Mouse (Mus musculus) forebrain, embryonic 12.5 days (tissue): ENCODE measurements at regions not wholly inside any gene's neighbourhood (a gene's known extent, or its start where the extent isn't known, plus 50 kb on each side); places are given as distances from the start of the nearest gene placed in this dataset.

Experiments
- ATAC-seq: fragments of 200-750 bp; cut with Nextera tagmentation; 2 replicates; pipeline ENCODE4 v1.8.0; 2017; ENCODE audit warnings: moderate TSS enrichment; ENCODE audit not compliant: low FRiP score
- H3K27ac ChIP-seq: fragments of 300-500 bp; sonication (generic); 2 replicates; pipeline ENCODE4 v1.5.1; 2016; ENCODE audit warnings: mild to moderate bottlenecking
- H3K27me3 ChIP-seq: fragments of 300-500 bp; sonication (generic); 2 replicates; pipeline ENCODE4 v1.6.1; 2016; ENCODE audit warnings: mild to moderate bottlenecking
- H3K36me3 ChIP-seq: fragments of 300-500 bp; sonication (generic); replicated peaks from 2 replicates; pipeline ENCODE4 v1.6.1; 2016; ENCODE audit warnings: mild to moderate bottlenecking
- H3K4me1 ChIP-seq: fragments of 300-500 bp; sonication (generic); 2 replicates; pipeline ENCODE4 v1.6.1; 2016
- H3K4me2 ChIP-seq: fragments of 300-500 bp; sonication (generic); 2 replicates; pipeline ENCODE4 v1.6.1; 2016; ENCODE audit warnings: mild to moderate bottlenecking, moderate library complexity
- H3K4me3 ChIP-seq: fragments of 300-500 bp; sonication (generic); replicated peaks from 2 replicates; pipeline ENCODE4 v1.5.1; 2016; ENCODE audit warnings: mild to moderate bottlenecking
- H3K9ac ChIP-seq: fragments of 300-500 bp; sonication (generic); 2 replicates; pipeline ENCODE4 v1.6.1; 2016; ENCODE audit warnings: mild to moderate bottlenecking
- H3K9me3 ChIP-seq: fragments of 300-500 bp; sonication (generic); 2 replicates; pipeline ENCODE4 v1.6.1; 2016
- WGBS: fragments of 180-500 bp; shearing (Covaris S2); methylation state at CpG from one replicate; pipeline ENCODE4 v1.1.7; 2016; 5-methylcytosine and 5-hydroxymethylcytosine counted together

- 94% methylated on average over 7 of the region's 7 CpGs for WGBS
- H3K4me2 ChIP-seq, result no peak overlapping the region
These were observed 153.6 kb downstream of the Sptssa start for GRCm38 (mm10) chr12:54502775-54503174.

GRCm38 (mm10) chr12:54499963-54500362 lies 156.4 kb downstream of the Sptssa start:
- H3K36me3 ChIP-seq, result no peaks in the 10 kb centered on the region
- H3K27ac ChIP-seq, result no peak overlapping the region
- no peak for ATAC-seq
- H3K9me3 ChIP-seq, result no peaks in the 10 kb centered on the region
- H3K4me3 ChIP-seq, result no peak overlapping the region
- H3K4me1 ChIP-seq, result peaks cover 2% of the 10 kb centered on the region; the same call in 1 of the 2 replicates
- H3K27me3 ChIP-seq, result no peaks in the 10 kb centered on the region
- WGBS, result 85% methylated on average over 3 of the region's 3 CpGs
- H3K9ac ChIP-seq, result no peak overlapping the region
- no peak overlapping the region for H3K4me2 ChIP-seq

More at GRCm38 (mm10) chr12:54502775-54503174, 153.6 kb downstream of the Sptssa start:
- no peak overlapping the region for H3K4me3 ChIP-seq
- no peak for ATAC-seq
- no peaks in the 10 kb centered on the region for H3K9me3 ChIP-seq
- H3K27me3 ChIP-seq, result no peaks in the 10 kb centered on the region
- no peaks in the 10 kb centered on the region for H3K36me3 ChIP-seq
- H3K4me1 ChIP-seq, result peaks cover 2% of the 10 kb centered on the region; the same call in 1 of the 2 replicates
- no peak overlapping the region for H3K9ac ChIP-seq
- H3K27ac ChIP-seq, result no peak overlapping the region

- Histone ChIP-seq H3K36me3 (no peaks in the 10 kb centered on the region), H3K9ac (no peak overlapping the region), H3K27ac (no peak overlapping the region), H3K4me3 (no peak overlapping the region), H3K4me1 (no peaks in the 10 kb centered on the region; the same call in 1 of the 2 replicates), H3K9me3 (no peaks in the 10 kb centered on the region), H3K4me2 (no peak overlapping the region), H3K27me3 (peaks cover 8% of the 10 kb centered on the region; the same call in 1 of the 2 replicates)
- whole genome bisulfite sequencing, result 79% methylated on average over 4 of the region's 4 CpGs
- no peak for ATAC-seq
These were observed 160.5 kb downstream of the Sptssa start for GRCm38 (mm10) chr12:54495701-54496374.

GRCm38 (mm10) chr12:54494756-54495375 lies 161.5 kb downstream of the Sptssa start:
- no peak for ATAC-seq
- 83% methylated on average over 7 of the region's 7 CpGs for WGBS

GRCm38 (mm10) chr12:54492737-54493136 lies 163.6 kb downstream of the Sptssa start:
- no peak overlapping the region for H3K4me2 ChIP-seq
- peaks cover 10% of the 10 kb centered on the region; the same call in 1 of the 2 replicates for H3K27me3 ChIP-seq
- no peak for ATAC-seq
- no peak overlapping the region for H3K27ac ChIP-seq
- H3K9me3 ChIP-seq, result no peaks in the 10 kb centered on the region
- no peaks in the 10 kb centered on the region for H3K36me3 ChIP-seq
- 49% methylated on average over 10 of the region's 10 CpGs for WGBS
- H3K9ac ChIP-seq, result no peak overlapping the region
- H3K4me1 ChIP-seq, result no peaks in the 10 kb centered on the region; the same call in 1 of the 2 replicates
- H3K4me3 ChIP-seq, result no peak overlapping the region

More at GRCm38 (mm10) chr12:54494756-54495375, 161.5 kb downstream of the Sptssa start:
- H3K9ac ChIP-seq, result no peak overlapping the region
- no peak overlapping the region for H3K27ac ChIP-seq
- H3K4me2 ChIP-seq, result no peak overlapping the region
- H3K4me3 ChIP-seq, result no peak overlapping the region
- no peaks in the 10 kb centered on the region for H3K36me3 ChIP-seq
- no peaks in the 10 kb centered on the region for H3K9me3 ChIP-seq
- H3K27me3 ChIP-seq, result peaks cover 10% of the 10 kb centered on the region; the same call in 1 of the 2 replicates
- H3K4me1 ChIP-seq, result no peaks in the 10 kb centered on the region; the same call in 1 of the 2 replicates

GRCm38 (mm10) chr12:54490460-54490859 lies 165.9 kb downstream of the Sptssa start:
- peaks cover 10% of the 10 kb centered on the region; the same call in 1 of the 2 replicates for H3K27me3 ChIP-seq
- H3K36me3 ChIP-seq, result no peaks in the 10 kb centered on the region
- 86% methylated on average over 2 of the region's 2 CpGs for WGBS
- H3K27ac ChIP-seq, result no peak overlapping the region
- H3K9me3 ChIP-seq, result no peaks in the 10 kb centered on the region
- no peak overlapping the region for H3K9ac ChIP-seq
- H3K4me2 ChIP-seq, result no peak overlapping the region
- ATAC-seq, result no peak
- H3K4me3 ChIP-seq, result no peak overlapping the region
- no peaks in the 10 kb centered on the region; the same call in 1 of the 2 replicates for H3K4me1 ChIP-seq

- Histone ChIP-seq H3K9me3 (no peaks in the 10 kb centered on the region), H3K4me1 (peaks cover 3% of the 10 kb centered on the region), H3K36me3 (no peaks in the 10 kb centered on the region), H3K9ac (no peak overlapping the region), H3K27ac (no peak overlapping the region), H3K27me3 (peaks cover 10% of the 10 kb centered on the region; the same call in 1 of the 2 replicates), H3K4me2 (no peak overlapping the region), H3K4me3 (no peak overlapping the region)
- peak; percentile 46; the same call in 1 of the 2 replicates for ATAC-seq
- WGBS, result 5% methylated on average over 8 of the region's 8 CpGs
These were observed 166.7 kb downstream of the Sptssa start for GRCm38 (mm10) chr12:54489675-54490074.

- Histone ChIP-seq H3K4me2 (no peak overlapping the region), H3K36me3 (no peaks in the 10 kb centered on the region), H3K27me3 (peaks cover 10% of the 10 kb centered on the region; the same call in 1 of the 2 replicates), H3K9ac (no peak overlapping the region), H3K27ac (no peak overlapping the region), H3K4me1 (peaks cover 3% of the 10 kb centered on the region), H3K4me3 (no peak overlapping the region), H3K9me3 (no peaks in the 10 kb centered on the region)
- no peak for ATAC-seq
- 86% methylated on average over 4 of the region's 4 CpGs for WGBS
These were observed 168.7 kb downstream of the Sptssa start for GRCm38 (mm10) chr12:54487689-54488088.

- peaks cover 3% of the 10 kb centered on the region for H3K4me1 ChIP-seq
- no peak overlapping the region for H3K27ac ChIP-seq
- no peak for ATAC-seq
- no peak overlapping the region for H3K4me2 ChIP-seq
- no peak overlapping the region for H3K4me3 ChIP-seq
- no peaks in the 10 kb centered on the region for H3K36me3 ChIP-seq
- H3K9ac ChIP-seq, result no peak overlapping the region
- no peaks in the 10 kb centered on the region for H3K9me3 ChIP-seq
- 75% methylated on average over 4 of the region's 4 CpGs for WGBS
- no peaks in the 10 kb centered on the region for H3K27me3 ChIP-seq
These were observed 174.4 kb downstream of the Sptssa start for GRCm38 (mm10) chr12:54482020-54482419.

GRCm38 (mm10) chr12:54479841-54480240 lies 176.5 kb downstream of the Sptssa start:
- WGBS, result 76% methylated on average over 1 of the region's 1 CpGs
- no peaks in the 10 kb centered on the region for H3K27me3 ChIP-seq

GRCm38 (mm10) chr12:54472881-54473280 lies 183.5 kb downstream of the Sptssa start:
- H3K9me3 ChIP-seq, result no peaks in the 10 kb centered on the region
- H3K27me3 ChIP-seq, result no peaks in the 10 kb centered on the region
- no peaks in the 10 kb centered on the region for H3K4me1 ChIP-seq
- no peak overlapping the region for H3K9ac ChIP-seq
- no peak overlapping the region for H3K4me2 ChIP-seq
- H3K36me3 ChIP-seq, result no peaks in the 10 kb centered on the region
- no peak overlapping the region for H3K27ac ChIP-seq
- no peak for ATAC-seq
- no peak overlapping the region for H3K4me3 ChIP-seq
- WGBS, result 86% methylated on average over 5 of the region's 5 CpGs

More at GRCm38 (mm10) chr12:54479841-54480240, 176.5 kb downstream of the Sptssa start:
- Histone ChIP-seq H3K4me1 (peaks cover under 1% of the 10 kb centered on the region; the same call in 1 of the 2 replicates), H3K36me3 (no peaks in the 10 kb centered on the region), H3K4me3 (no peak overlapping the region), H3K9ac (no peak overlapping the region), H3K9me3 (no peaks in the 10 kb centered on the region), H3K27ac (no peak overlapping the region), H3K4me2 (no peak overlapping the region)
- no peak for ATAC-seq

- Histone ChIP-seq H3K9ac (no peak overlapping the region), H3K36me3 (no peaks in the 10 kb centered on the region), H3K27me3 (no peaks in the 10 kb centered on the region), H3K9me3 (no peaks in the 10 kb centered on the region), H3K4me3 (no peak overlapping the region), H3K27ac (no peak overlapping the region), H3K4me2 (no peak overlapping the region), H3K4me1 (no peaks in the 10 kb centered on the region)
- 92% methylated on average over 3 of the region's 3 CpGs for WGBS
- no peak for ATAC-seq
These were observed 184.0 kb downstream of the Sptssa start for GRCm38 (mm10) chr12:54472407-54472806.
